ENCODE assay signal across 13 mouse cellular contexts in the genomic region with DNA sequence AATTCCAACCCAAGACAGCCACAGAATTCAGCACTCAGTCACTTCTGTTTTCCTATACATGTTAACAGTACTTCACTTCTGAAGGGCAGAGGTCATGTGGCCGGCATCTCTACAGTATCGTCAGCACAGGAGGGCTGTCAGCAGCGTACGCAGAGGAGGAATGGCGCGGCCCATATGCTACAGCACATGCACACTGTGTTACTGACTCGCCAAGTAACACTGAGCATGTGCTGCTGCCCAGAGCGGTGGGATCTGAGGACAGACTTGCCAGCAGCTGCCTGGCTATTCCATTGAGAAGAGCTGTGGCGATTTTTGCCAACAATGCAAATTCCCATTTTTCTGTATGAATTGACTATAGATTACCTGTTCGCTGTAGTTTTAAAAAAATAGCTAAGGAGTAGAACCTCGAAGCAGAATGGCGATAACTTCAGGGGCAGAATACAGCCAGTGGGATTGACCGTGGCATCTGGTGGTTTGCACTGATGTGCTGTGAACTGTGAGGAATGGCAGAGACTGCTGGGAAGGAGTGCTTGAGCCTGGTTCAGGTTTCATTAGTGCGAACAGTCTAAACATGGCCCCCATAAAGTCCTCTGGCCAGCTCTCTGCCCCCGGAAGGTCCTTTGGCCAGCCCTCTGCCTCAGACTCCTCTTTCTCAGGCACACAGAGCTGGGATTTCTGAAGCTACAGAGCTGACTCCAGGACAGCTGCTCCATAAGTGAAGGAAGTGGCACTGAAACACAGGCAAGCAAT.
DNase-seq lines count a peak whose midpoint lies in the region; ATAC-seq lines count a peak whose summit lies in the region.
"Had no signal": no experiment of that assay in that cellular context is flagged by ENCODE, and none has a peak within 500 bp of the region (broad histone marks: within the 10 kb centered on the region; RNA-seq: fewer than 3 reads in every experiment).

No protein-coding gene starts in this region.

- ATAC-seq in forebrain, embryonic 13.5 days = peak; percentile 50; the same call in 1 of the 2 replicates
- ATAC-seq in forebrain, embryonic 12.5 days (ENCODE audit: low FRiP score) = no peak
- peak; percentile 31; the same call in 1 of the 2 replicates for ATAC-seq in limb, embryonic 13.5 days (ENCODE audit: low FRiP score, low read depth)
- no peak for ATAC-seq in midbrain, embryonic 13.5 days
- no peak for ATAC-seq in activated CD4-positive, CD25-positive, alpha-beta regulatory T cell, adult 4 months
- ATAC-seq: lung, postnatal 0 days; midbrain, embryonic 15.5 days had no signal

- peaks cover 38% of the 10 kb centered on the region for H3K4me1 ChIP-seq in forebrain, embryonic 13.5 days
- peaks cover 21% of the 10 kb centered on the region for H3K4me1 ChIP-seq in forebrain, embryonic 12.5 days
- H3K4me1 ChIP-seq in limb, embryonic 13.5 days = peaks cover 53% of the 10 kb centered on the region
- peaks cover 33% of the 10 kb centered on the region for H3K4me1 ChIP-seq in midbrain, embryonic 13.5 days (replicated peaks)
- H3K4me1 ChIP-seq: stomach, embryonic 15.5 days had no signal

- no peak overlapping the region for H3K4me2 ChIP-seq in forebrain, embryonic 13.5 days
- no peak overlapping the region for H3K4me2 ChIP-seq in forebrain, embryonic 12.5 days
- no peak overlapping the region for H3K4me2 ChIP-seq in limb, embryonic 13.5 days (replicated peaks)
- H3K4me2 ChIP-seq in midbrain, embryonic 13.5 days (replicated peaks) = no peak overlapping the region
- H3K4me2 ChIP-seq: midbrain, embryonic 15.5 days; neural tube, embryonic 13.5 days; stomach, embryonic 15.5 days had no signal

- no peak overlapping the region for H3K27ac ChIP-seq in forebrain, embryonic 13.5 days
- H3K27ac ChIP-seq in forebrain, embryonic 12.5 days = no peak overlapping the region
- H3K27ac ChIP-seq in limb, embryonic 13.5 days = peak overlapping the region; percentile 59; the same call in 1 of the 2 replicates
- no peak overlapping the region for H3K27ac ChIP-seq in midbrain, embryonic 13.5 days
- H3K27ac ChIP-seq: midbrain, embryonic 15.5 days; neural tube, embryonic 13.5 days; stomach, embryonic 15.5 days had no signal

- DNase-seq in kidney, postnatal 10 days = peak; percentile 13
- DNase-seq in kidney, postnatal 36 days = no peak
- peak; percentile 46 to 51 for DNase-seq in cerebellum, postnatal 36 days
- DNase-seq: kidney, adult 8-10 months had no signal

- H3K4me3 ChIP-seq in forebrain, embryonic 13.5 days = no peak overlapping the region
- no peak overlapping the region for H3K4me3 ChIP-seq in forebrain, embryonic 12.5 days (replicated peaks)
- H3K4me3 ChIP-seq in limb, embryonic 13.5 days = no peak overlapping the region
- H3K4me3 ChIP-seq in midbrain, embryonic 13.5 days (replicated peaks) = no peak overlapping the region
- H3K4me3 ChIP-seq: midbrain, embryonic 15.5 days; neural tube, embryonic 13.5 days; stomach, embryonic 15.5 days had no signal

- H3K27me3 ChIP-seq in forebrain, embryonic 13.5 days = peaks cover 73% of the 10 kb centered on the region
- H3K27me3 ChIP-seq in forebrain, embryonic 12.5 days = peaks cover 65% of the 10 kb centered on the region
- peaks cover 3% of the 10 kb centered on the region; the same call in 1 of the 2 replicates for H3K27me3 ChIP-seq in limb, embryonic 13.5 days
- H3K27me3 ChIP-seq in midbrain, embryonic 13.5 days = 0 out of 2 replicates have a peak, but pooled peaks cover 2% of the 10 kb centered on the region
- H3K27me3 ChIP-seq: midbrain, embryonic 15.5 days had no signal

- H3K9ac ChIP-seq in forebrain, embryonic 13.5 days = no peak overlapping the region
- no peak overlapping the region for H3K9ac ChIP-seq in forebrain, embryonic 12.5 days
- H3K9ac ChIP-seq in limb, embryonic 13.5 days = no peak overlapping the region
- H3K9ac ChIP-seq in midbrain, embryonic 13.5 days (replicated peaks) = no peak overlapping the region
- H3K9ac ChIP-seq: midbrain, embryonic 15.5 days; neural tube, embryonic 13.5 days; stomach, embryonic 15.5 days had no signal

- 80% methylated on average over 15 of the region's 15 CpGs for WGBS in forebrain, embryonic 13.5 days
- WGBS in forebrain, embryonic 12.5 days = 87% methylated on average over 15 of the region's 15 CpGs
- 45% methylated on average over 15 of the region's 15 CpGs for WGBS in limb, embryonic 13.5 days
- 85% methylated on average over 15 of the region's 15 CpGs for WGBS in midbrain, embryonic 13.5 days

- H3K9me3 ChIP-seq in forebrain, embryonic 13.5 days (replicated peaks) = no peaks in the 10 kb centered on the region
- no peaks in the 10 kb centered on the region for H3K9me3 ChIP-seq in forebrain, embryonic 12.5 days
- no peaks in the 10 kb centered on the region for H3K9me3 ChIP-seq in limb, embryonic 13.5 days
- H3K9me3 ChIP-seq in midbrain, embryonic 13.5 days = no peaks in the 10 kb centered on the region
- H3K9me3 ChIP-seq: midbrain, embryonic 15.5 days; neural tube, embryonic 13.5 days; stomach, embryonic 15.5 days had no signal

- no peaks in the 10 kb centered on the region for H3K36me3 ChIP-seq in forebrain, embryonic 13.5 days (ENCODE audit: poor library complexity, severe bottlenecking)
- no peaks in the 10 kb centered on the region for H3K36me3 ChIP-seq in forebrain, embryonic 12.5 days (replicated peaks)
- no peaks in the 10 kb centered on the region for H3K36me3 ChIP-seq in limb, embryonic 13.5 days
- no peaks in the 10 kb centered on the region for H3K36me3 ChIP-seq in midbrain, embryonic 13.5 days
- H3K36me3 ChIP-seq: midbrain, embryonic 15.5 days; neural tube, embryonic 13.5 days; stomach, embryonic 15.5 days had no signal

Comparison
In these comparisons a context has a peak if more than half of its experiments do, and no peak if none do; other contexts are left out.
1. ATAC-seq: peak in forebrain, embryonic 13.5 days (single experiment) and limb, embryonic 13.5 days (single experiment); none in forebrain, embryonic 12.5 days (single experiment), midbrain, embryonic 13.5 days (single experiment) and activated CD4-positive, CD25-positive, alpha-beta regulatory T cell, adult 4 months (single experiment).
2. DNase-seq: peak in kidney, postnatal 10 days (single experiment) and cerebellum, postnatal 36 days (2 of 2); none in kidney, postnatal 36 days (0 of 2).